Mouse (Mus musculus) neural tube, embryonic 11.5 days (tissue): Measurements from ENCODE around the gene Nags. TPM values are rescaled to one million over a fixed set of nuclear protein-coding genes. Genes with fewer than 3 reads are reported as not detected.

Source experiments
- ATAC-seq: fragments of 200-750 bp; cut with Nextera tagmentation; 2 replicates; pipeline ENCODE4 v1.8.0; 2017; ENCODE audit warnings: moderate number of reproducible peaks, mild to moderate bottlenecking, moderate TSS enrichment, moderate library complexity; ENCODE audit not compliant: insufficient read depth, low FRiP score, low TSS enrichment
- DNase-seq: peaks from one replicate; pipeline ENCODE4 v3.0.0-alpha.2; 2015; ENCODE audit warnings: low spot score
- H3K27ac ChIP-seq: fragments of 300-500 bp; sonication (generic); 2 replicates; pipeline ENCODE4 v1.5.1; 2014; ENCODE audit warnings: low read depth, mild to moderate bottlenecking, low read length
- H3K27me3 ChIP-seq: fragments of 300-500 bp; sonication (generic); 2 replicates; pipeline ENCODE4 v1.6.1; 2014; ENCODE audit warnings: mild to moderate bottlenecking, low read length, mixed read lengths; ENCODE audit not compliant: control insufficient read depth, insufficient read depth
- H3K36me3 ChIP-seq: fragments of 300-500 bp; sonication (generic); 2 replicates; pipeline ENCODE4 v1.6.1; 2014; ENCODE audit warnings: mild to moderate bottlenecking, low read length, moderate library complexity, mixed read lengths; ENCODE audit not compliant: control insufficient read depth, insufficient read depth
- H3K4me1 ChIP-seq: fragments of 300-500 bp; sonication (generic); 2 replicates; pipeline ENCODE4 v1.6.1; 2014; ENCODE audit warnings: low read length, mixed read lengths; ENCODE audit not compliant: control insufficient read depth, insufficient read depth
- H3K4me2 ChIP-seq: fragments of 300-500 bp; sonication (generic); 2 replicates; pipeline ENCODE4 v1.6.1; 2014; ENCODE audit warnings: low read depth, mild to moderate bottlenecking, moderate library complexity
- H3K4me3 ChIP-seq: fragments of 300-500 bp; sonication (generic); 2 replicates; pipeline ENCODE4 v1.5.1; 2014; ENCODE audit warnings: low read depth, low read length
- H3K9ac ChIP-seq: fragments of 300-500 bp; sonication (generic); 2 replicates; pipeline ENCODE4 v1.6.1; 2014; ENCODE audit warnings: mild to moderate bottlenecking, low read length
- H3K9me3 ChIP-seq: fragments of 300-500 bp; sonication (generic); 2 replicates; pipeline ENCODE4 v1.6.1; 2016; ENCODE audit warnings: low read length; ENCODE audit not compliant: control insufficient read depth
- WGBS: fragments of 180-500 bp; shearing (Covaris S2); extraction: QIAGEN DNeasy Blood & Tissue Kit; methylation state at CpG from one replicate; pipeline ENCODE4 v1.1.7; 2014; 5-methylcytosine and 5-hydroxymethylcytosine counted together
- polyA plus RNA-seq: library from polyadenylated mRNA; unstranded; fragments of >200 nt; fragmentation: Nextera tagmentation; extraction: Ambion mirVana; gene quantifications from 2 replicates; pipeline ENCODE4 v1.2.1, GENCODE M21; 2014

Nags gene
- polyA plus RNA-seq, 1 experiment from 2014 or later: not detected

GRCm38 (mm10) chr11:102167539-102167938 is 22.2 kb downstream of the Nags start:
- DNase-seq (no peak), ATAC-seq (no peak)
- Histone ChIP-seq H3K4me1 (no peaks in the 10 kb centered on the region), H3K27me3 (no peaks in the 10 kb centered on the region), H3K9me3 (no peaks in the 10 kb centered on the region), H3K27ac (no peak overlapping the region), H3K4me2 (no peak overlapping the region), H3K36me3 (peaks cover 14% of the 10 kb centered on the region), H3K4me3 (no peak overlapping the region), H3K9ac (no peak overlapping the region)
- 88% methylated on average over 5 of the region's 5 CpGs for WGBS

DNA sequence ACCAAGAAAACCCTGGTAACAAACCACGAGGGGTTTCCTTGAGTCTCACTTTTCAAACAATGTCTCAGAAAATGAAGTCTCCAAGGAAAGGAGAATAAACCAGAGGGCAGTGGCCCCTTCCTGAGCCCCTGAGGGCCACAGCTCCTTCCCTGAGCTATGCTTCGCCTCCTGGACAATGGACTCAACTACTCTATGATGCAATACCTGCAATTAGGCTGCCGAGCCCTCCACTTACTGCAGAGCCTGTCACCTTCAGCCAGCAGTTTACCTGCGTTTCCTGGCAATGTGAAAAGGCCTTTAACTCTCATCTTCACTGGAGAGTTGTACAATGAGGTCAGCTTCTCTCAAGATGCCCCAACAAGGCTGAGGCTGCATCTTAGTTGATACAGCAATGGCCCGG is 23.4 kb downstream of the Nags start:
- H3K4me3 ChIP-seq: no peak overlapping the region
- DNase-seq (no peak), ATAC-seq (no peak)
- H3K27me3 ChIP-seq: no peaks in the 10 kb centered on the region
- H3K27ac ChIP-seq: no peak overlapping the region
- no peaks in the 10 kb centered on the region for H3K4me1 ChIP-seq
- no peaks in the 10 kb centered on the region for H3K9me3 ChIP-seq
- H3K36me3 ChIP-seq: peaks cover 9% of the 10 kb centered on the region
- WGBS: 91% methylated on average over 5 of the region's 5 CpGs
- H3K9ac ChIP-seq: no peak overlapping the region
- H3K4me2 ChIP-seq: no peak overlapping the region

DNA sequence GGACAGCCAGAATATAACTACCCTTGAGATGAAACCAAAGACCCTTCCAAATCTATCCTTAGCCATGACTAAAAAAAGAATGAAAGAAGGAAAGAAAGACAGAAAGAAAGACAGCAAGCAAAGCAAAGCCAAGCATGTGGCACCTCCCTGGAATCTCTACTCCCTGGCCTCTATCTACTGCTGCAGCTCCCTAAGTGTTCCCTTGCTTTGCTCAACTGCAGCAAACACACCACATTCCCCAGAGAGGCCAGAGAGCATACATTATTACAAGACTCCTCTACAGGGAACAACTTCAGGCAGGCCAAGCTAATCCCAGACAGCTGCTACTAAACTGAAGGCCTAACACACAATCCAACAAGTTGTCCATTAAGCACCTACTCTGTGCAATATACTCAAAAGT is 34.5 kb downstream of the Nags start:
- Histone ChIP-seq H3K27ac (no peak overlapping the region), H3K4me1 (peaks cover 9% of the 10 kb centered on the region; the same call in 1 of the 2 replicates), H3K4me2 (no peak overlapping the region), H3K27me3 (no peaks in the 10 kb centered on the region), H3K36me3 (peaks cover 12% of the 10 kb centered on the region), H3K9me3 (no peaks in the 10 kb centered on the region), H3K9ac (no peak overlapping the region), H3K4me3 (no peak overlapping the region)
- ATAC-seq (no peak), DNase-seq (no peak)

DNA sequence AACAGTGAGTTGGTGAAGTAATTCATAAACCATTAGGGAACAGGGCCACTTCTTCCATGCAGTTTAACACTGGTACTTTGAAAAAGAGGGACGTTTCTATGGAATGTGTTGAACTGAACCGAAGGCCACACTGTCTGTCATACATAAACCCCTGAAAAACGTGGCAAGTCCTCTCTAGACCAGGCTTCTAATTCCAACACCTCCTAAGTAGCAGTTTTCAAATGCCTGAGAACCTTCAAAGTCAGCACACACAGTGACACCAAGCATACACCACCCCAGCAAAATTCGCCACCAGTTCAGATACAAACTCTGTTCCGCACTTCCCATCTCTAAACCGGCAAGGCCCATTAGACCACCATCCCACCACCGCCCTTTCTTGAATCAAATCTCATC is 38.9 kb downstream of the Nags start:
- Histone ChIP-seq H3K4me3 (peak overlapping the region; percentile 73), H3K36me3 (peaks cover 2% of the 10 kb centered on the region; the same call in 1 of the 2 replicates), H3K9me3 (no peaks in the 10 kb centered on the region), H3K4me2 (peak overlapping the region; percentile 75), H3K9ac (peak overlapping the region; percentile 77), H3K4me1 (peaks cover 10% of the 10 kb centered on the region; the same call in 1 of the 2 replicates), H3K27me3 (no peaks in the 10 kb centered on the region), H3K27ac (no peak overlapping the region)
- no peak for DNase-seq
- no peak for ATAC-seq
- WGBS: 13% methylated on average over 7 of the region's 7 CpGs

DNA sequence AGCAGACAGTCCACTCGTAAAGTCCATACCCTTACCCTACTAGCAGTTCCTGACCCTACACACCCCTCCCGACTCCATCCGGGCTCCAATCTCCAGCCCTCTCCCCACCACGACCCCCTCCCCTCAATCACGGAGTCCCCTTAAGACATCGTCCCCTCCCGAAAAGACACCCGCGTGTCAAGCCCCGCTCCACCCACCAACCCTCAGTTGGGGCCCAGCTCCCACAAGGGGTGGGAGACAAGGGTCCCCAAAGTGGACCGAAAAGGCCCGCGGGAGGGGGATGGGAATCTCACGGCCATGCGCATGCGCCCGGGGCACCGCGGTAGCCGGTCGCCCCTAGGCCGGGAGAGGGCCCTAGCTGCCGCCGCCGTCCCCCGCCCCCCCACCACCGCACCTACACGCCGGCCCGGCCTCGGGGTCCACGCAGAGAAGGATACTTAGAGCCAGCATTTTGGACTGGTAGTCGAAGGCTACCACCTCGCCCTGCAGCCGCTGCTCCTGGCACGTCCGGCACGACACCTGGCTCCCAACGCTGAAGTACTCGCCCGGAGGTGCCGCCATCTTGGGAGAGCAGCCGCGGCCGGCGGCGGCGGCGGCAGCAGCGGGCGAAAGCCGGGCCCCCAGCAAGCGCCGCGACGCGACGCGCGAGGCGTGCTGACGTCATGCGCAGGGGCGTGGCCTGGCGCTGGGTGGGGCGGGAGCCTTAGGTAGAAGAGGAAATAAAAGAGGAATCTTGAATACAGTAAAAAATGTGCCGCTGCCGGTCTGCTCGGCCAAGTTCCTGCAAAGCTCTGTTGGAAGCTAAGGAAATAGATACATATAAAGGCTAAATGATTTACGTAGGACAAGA is 39.6 kb downstream of the Nags start, which contains the start of gene Lsm12:
TSS of gene Lsm12 (minus strand) at position 651 of the 850 bp plus-strand sequence.
- H3K4me1 ChIP-seq: peaks cover 12% of the 10 kb centered on the region; the same call in 1 of the 2 replicates

GRCm38 (mm10) chr11:102185677-102186076 is 40.4 kb downstream of the Nags start:
- Histone ChIP-seq H3K27ac (no peak overlapping the region), H3K4me3 (peak overlapping the region; percentile 73), H3K36me3 (peaks cover 2% of the 10 kb centered on the region; the same call in 1 of the 2 replicates), H3K4me2 (peak overlapping the region; percentile 37), H3K4me1 (peaks cover 12% of the 10 kb centered on the region; the same call in 1 of the 2 replicates), H3K27me3 (no peaks in the 10 kb centered on the region), H3K9ac (no peak overlapping the region), H3K9me3 (no peaks in the 10 kb centered on the region)
- DNase-seq (no peak), ATAC-seq (no peak)
- WGBS: 68% methylated on average over 3 of the region's 3 CpGs

More for the DNA sequence above, 39.6 kb downstream of the Nags start, which contains the start of gene Lsm12:
- WGBS: under 1% methylated on average over 70 of the region's 70 CpGs
- Histone ChIP-seq H3K27ac (peak within 1 kb of the TSS; percentile 75), H3K36me3 (peaks cover 2% of the 10 kb centered on the region; the same call in 1 of the 2 replicates), H3K4me3 (peak within 1 kb of the TSS; percentile 73), H3K9me3 (no peaks in the 10 kb centered on the region), H3K27me3 (no peaks in the 10 kb centered on the region), H3K9ac (peak within 1 kb of the TSS; percentile 77), H3K4me2 (peak within 1 kb of the TSS; percentile 75)
- peak; percentile 87 for ATAC-seq
- DNase-seq: peak; percentile 98

DNA sequence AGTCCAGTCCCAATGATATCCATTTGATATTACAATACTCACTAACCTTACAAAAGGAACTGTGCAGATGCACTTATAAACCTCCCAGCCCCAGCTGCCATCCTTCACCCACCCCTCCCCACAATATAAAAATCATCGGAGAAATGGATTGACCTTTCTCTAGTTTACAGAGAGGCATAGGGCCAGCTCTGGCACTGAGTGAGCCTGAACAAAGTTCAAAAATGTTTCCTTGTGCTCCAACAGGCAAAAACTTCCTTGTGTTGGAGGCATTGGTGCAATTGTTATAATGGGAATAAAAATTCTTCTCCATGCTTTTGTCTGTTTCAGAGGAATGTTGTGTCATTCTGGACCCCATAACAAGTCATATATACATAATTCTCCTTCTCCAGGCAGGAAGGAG is 40.9 kb downstream of the Nags start:
- ATAC-seq: no peak
- Histone ChIP-seq H3K9me3 (no peaks in the 10 kb centered on the region), H3K36me3 (0 out of 2 replicates have a peak, but pooled peaks cover 2% of the 10 kb centered on the region), H3K9ac (no peak overlapping the region), H3K4me1 (peaks cover 15% of the 10 kb centered on the region; the same call in 1 of the 2 replicates), H3K4me2 (no peak overlapping the region), H3K27me3 (no peaks in the 10 kb centered on the region), H3K27ac (no peak overlapping the region), H3K4me3 (no peak overlapping the region)
- WGBS: 74% methylated on average over 1 of the region's 1 CpGs
- DNase-seq: no peak

DNA sequence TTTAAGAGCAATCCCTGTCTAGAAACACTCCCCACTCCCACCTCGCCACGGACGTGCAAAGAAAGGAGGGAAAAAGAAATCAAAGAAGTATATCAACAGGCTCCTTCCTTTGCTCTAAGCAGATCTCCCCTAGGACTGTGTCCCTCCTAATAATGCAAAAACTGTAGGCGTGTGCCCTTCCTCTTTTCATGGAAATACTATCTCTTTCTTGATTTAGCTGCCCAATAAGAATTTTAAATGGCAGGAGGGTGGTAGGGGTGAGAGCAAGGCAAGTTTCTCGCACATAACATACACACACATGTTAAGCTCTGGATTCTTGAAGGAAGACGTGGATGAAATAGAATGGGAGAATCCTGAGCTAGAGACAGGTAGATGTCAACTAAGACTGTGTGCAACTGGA is 43.7 kb downstream of the Nags start:
- H3K4me2 ChIP-seq: peak overlapping the region; percentile 87
- no peaks in the 10 kb centered on the region for H3K27me3 ChIP-seq
- no peaks in the 10 kb centered on the region for H3K9me3 ChIP-seq
- 77% methylated on average over 6 of the region's 6 CpGs for WGBS
- peaks cover 7% of the 10 kb centered on the region; the same call in 1 of the 2 replicates for H3K4me1 ChIP-seq
- no peak for DNase-seq
- peak overlapping the region; percentile 71 for H3K9ac ChIP-seq
- ATAC-seq: no peak
- peaks cover 3% of the 10 kb centered on the region; the same call in 1 of the 2 replicates for H3K36me3 ChIP-seq
- H3K4me3 ChIP-seq: peak overlapping the region; percentile 58
- no peak overlapping the region for H3K27ac ChIP-seq
